ENCODE assay signal across 8 mouse cellular contexts in the genomic region with DNA sequence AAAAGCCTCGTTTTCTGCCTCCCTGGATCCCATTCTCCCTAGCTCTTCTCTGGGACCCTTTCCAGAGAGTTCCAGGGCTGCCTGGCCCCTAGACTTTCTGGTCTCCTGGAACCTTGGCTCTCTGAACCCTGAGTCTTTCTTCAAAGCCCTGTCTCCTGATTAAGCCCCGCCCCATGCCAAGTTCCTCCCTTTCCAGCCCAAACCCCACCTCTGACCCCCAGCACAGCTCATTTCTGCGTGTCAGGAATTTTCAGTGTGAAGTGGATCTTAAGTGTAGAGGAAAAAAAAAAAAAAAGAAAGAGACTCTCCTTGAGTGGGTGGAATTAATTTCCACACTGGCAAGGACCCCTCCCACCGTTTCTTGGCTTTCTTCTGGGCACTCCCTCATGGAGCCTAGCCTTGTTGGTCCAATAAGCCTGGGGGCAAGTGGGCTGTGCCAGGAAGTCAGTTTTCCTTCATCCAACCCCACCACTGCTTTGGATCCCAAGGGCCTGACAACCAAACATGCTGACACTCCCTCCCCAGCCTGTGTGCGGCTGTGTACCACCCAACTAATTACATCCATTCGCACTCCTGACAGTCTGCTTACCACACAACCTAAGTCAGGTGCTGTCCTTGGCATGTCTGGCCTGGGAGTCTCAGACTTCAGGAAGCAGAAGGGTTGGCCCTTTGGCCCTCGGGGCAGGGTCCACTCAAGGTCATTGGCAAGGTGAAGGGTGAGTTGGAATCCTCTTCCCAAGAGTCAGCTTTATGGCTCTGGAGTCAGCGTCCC. TPM values are rescaled to one million over a fixed set of nuclear protein-coding genes. Genes with fewer than 3 reads are reported as not detected.
A peak's percentile ranks its signal among the peaks of the same experiment; 100 is the strongest.
DNase-seq lines count a peak whose midpoint lies in the region; ATAC-seq and TF ChIP-seq lines count a peak whose summit lies in the region.

Gene Ifitm10, minus strand, starts transcription at position 113 of the 772 bp plus-strand sequence.

- no peak for TF ChIP-seq POLR2A in thymus, adult 2 months (IDR thresholded peaks at IDR 0.05; ENCODE audit: control insufficient read depth, extremely low read depth, insufficient read depth, low read length, poor library complexity)

- peak within 1 kb of the TSS; percentile 53; the same call in 1 of the 2 replicates for H3K4me2 ChIP-seq in neural tube, embryonic 14.5 days (ENCODE audit: low read depth, low read length)

- DNase-seq in heart, adult 11 months, result peak; percentile 92
- no peak for DNase-seq in heart, adult 9 months (ENCODE audit: low spot score in 2 of 2)
- no peak for DNase-seq in thymus, adult 2 months
- DNase-seq in thymus, postnatal 25 days, result no peak
- DNase-seq in layer of hippocampus, postnatal 25 days (ENCODE audit: extremely low spot score in 1 of 2, low spot score in 1 of 2), result no peak
- DNase-seq in embryo, embryonic 10.5 days (ENCODE audit: low spot score), result no peak
- DNase-seq in cerebellum, postnatal 25 days, result no peak

- no peaks in the 10 kb centered on the region for H3K27me3 ChIP-seq in thymus, adult 2 months (ENCODE audit: control insufficient read depth, insufficient read depth, low read length)
- peaks cover 22% of the 10 kb centered on the region for H3K27me3 ChIP-seq in neural tube, embryonic 14.5 days (ENCODE audit: control insufficient read depth, insufficient read depth, low read length)

- peaks cover 26% of the 10 kb centered on the region for H3K36me3 ChIP-seq in thymus, adult 2 months (ENCODE audit: control insufficient read depth, insufficient read depth, low read length)
- peaks cover 31% of the 10 kb centered on the region for H3K36me3 ChIP-seq in neural tube, embryonic 14.5 days (ENCODE audit: control insufficient read depth, insufficient read depth, low read length)

- H3K27ac ChIP-seq in thymus, adult 2 months (ENCODE audit: control insufficient read depth, insufficient read depth, low read length), result no peak within 1 kb of the TSS
- H3K27ac ChIP-seq in neural tube, embryonic 14.5 days (ENCODE audit: low read depth, low read length), result no peak within 1 kb of the TSS

- H3K9ac ChIP-seq in neural tube, embryonic 14.5 days (replicated peaks; ENCODE audit: low read depth, low read length), result no peak within 1 kb of the TSS

- H3K4me1 ChIP-seq in thymus, adult 2 months (replicated peaks; ENCODE audit: control insufficient read depth, insufficient read depth, low read length), result peaks cover 30% of the 10 kb centered on the region
- H3K4me1 ChIP-seq in neural tube, embryonic 14.5 days (ENCODE audit: control insufficient read depth, insufficient read depth, low read length), result no peaks in the 10 kb centered on the region

- no peak within 1 kb of the TSS for H3K4me3 ChIP-seq in thymus, adult 2 months (ENCODE audit: control insufficient read depth, insufficient read depth, low read length)
- no peak within 1 kb of the TSS for H3K4me3 ChIP-seq in neural tube, embryonic 14.5 days (ENCODE audit: low read depth, low read length)

- no peaks in the 10 kb centered on the region for H3K9me3 ChIP-seq in neural tube, embryonic 14.5 days (ENCODE audit: control insufficient read depth, low read length)

- ATAC-seq in neural tube, embryonic 14.5 days (ENCODE audit: low read depth), result no peak

- TF ChIP-seq CTCF in thymus, adult 2 months (IDR thresholded peaks at IDR 0.05; ENCODE audit: borderline replicate concordance, control insufficient read depth, extremely low read depth, insufficient read depth, low read length, poor library complexity), result no peak

- 88% methylated on average over 8 of the region's 8 CpGs for WGBS in thymus, adult 2 months
- 72% methylated on average over 8 of the region's 8 CpGs for WGBS in neural tube, embryonic 14.5 days

RNA-seq across cellular contexts. Expression of gene Ifitm10, which starts in this region (rescaled TPM):
- polyA plus RNA-seq in thymus, adult 2 months (2012; rRNA removed), result 10.8 and 14.8 TPM in 2 replicates
- total RNA-seq in layer of hippocampus, postnatal 25 days (2021), result 10 to 100 TPM; 40.7 to 41.8 TPM
- 6.0 and 11.2 TPM in 2 replicates for polyA plus RNA-seq in neural tube, embryonic 14.5 days (2014; fragmentation: Nextera tagmentation; extraction: Ambion mirVana)
